Mouse (Mus musculus) liver, postnatal 0 days (tissue): ENCODE data around the gene Acp5.

Source experiments
- CTCF ChIP-seq: sonication (generic); IDR thresholded peaks from 2 replicates; pipeline ENCODE4 v1.5.1; 2016; ENCODE audit warnings: antibody characterized with exemption, low read depth
- EP300 ChIP-seq: IDR thresholded peaks from 2 replicates; pipeline ENCODE4 v1.6.1; 2016; ENCODE audit warnings: antibody characterized with exemption, low read depth, mild to moderate bottlenecking

- no peak for TF ChIP-seq EP300
- no peak for TF ChIP-seq CTCF
These were observed 8.9 kb upstream of the Acp5 start for GRCm38 (mm10) chr9:22144304-22144965.
